Mouse (Mus musculus) ES-Bruce4 (cell line): ENCODE measurements around the gene Usp8.

Experiments used
- CTCF ChIP-seq: IDR thresholded peaks from one replicate; pipeline ENCODE4 v1.8.1; 2011; ENCODE audit warnings: low read depth, low read length
- POLR2A ChIP-seq: IDR thresholded peaks from one replicate; pipeline ENCODE4 v1.8.1; 2011; ENCODE audit warnings: low read length; ENCODE audit not compliant: insufficient read depth

DNA sequence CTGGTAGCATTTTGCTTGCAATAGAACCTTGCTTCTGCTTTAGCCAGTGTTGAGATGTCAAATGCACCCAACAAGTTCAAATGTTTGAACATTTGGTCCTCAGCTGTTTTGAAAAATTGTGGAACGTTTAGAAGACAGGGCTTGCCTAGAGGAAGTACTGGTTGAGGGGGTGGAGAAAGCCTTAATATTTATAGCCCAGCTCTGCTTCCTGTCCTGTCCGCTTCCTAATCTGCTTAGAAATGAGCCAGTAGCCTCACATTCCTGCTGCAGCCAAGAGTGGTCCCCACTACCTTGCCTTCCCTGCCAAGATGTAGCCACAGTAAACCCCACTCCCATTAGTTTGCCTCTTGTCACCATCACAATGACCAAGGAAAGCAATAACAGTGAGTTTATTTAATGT lies 24.8 kb upstream of the Usp8 start:
- TF ChIP-seq CTCF, result no peak
- TF ChIP-seq POLR2A, result no peak
